Mouse (Mus musculus): ENCODE measurements around the gene Terb1.
A peak's percentile ranks its signal among the peaks of the same experiment; 100 is the strongest.

The Terb1 gene

GRCm38 (mm10) chr8:104509061-104510006, at the start of gene Terb1:
TSS of gene Terb1 (minus strand) at chr8:104509910.
- DNase-seq (ENCODE audit: low spot score in 2 of 2): peak; percentile 19 to 33

- DNase-seq (ENCODE audit: low spot score in 2 of 2): no peak
Observed at GRCm38 (mm10) chr8:104557226-104557625, 47.5 kb upstream of the Terb1 start.

GRCm38 (mm10) chr8:104555191-104555590, 45.5 kb upstream of the Terb1 start:
- no peak for DNase-seq (ENCODE audit: low spot score in 2 of 2)

- DNase-seq (ENCODE audit: low spot score in 2 of 2): no peak
Observed at GRCm38 (mm10) chr8:104543440-104544045, 33.8 kb upstream of the Terb1 start.

- DNase-seq (ENCODE audit: low spot score in 2 of 2): peak; percentile 81 to 88
Observed at GRCm38 (mm10) chr8:104542160-104542559, 32.5 kb upstream of the Terb1 start.

- DNase-seq (ENCODE audit: low spot score in 2 of 2): no peak
Observed at GRCm38 (mm10) chr8:104541515-104541880, 31.8 kb upstream of the Terb1 start.

GRCm38 (mm10) chr8:104540710-104541514, 31.2 kb upstream of the Terb1 start:
- DNase-seq (ENCODE audit: low spot score in 2 of 2): peak; percentile 48 to 51

GRCm38 (mm10) chr8:104540238-104540637, 30.5 kb upstream of the Terb1 start:
- DNase-seq (ENCODE audit: low spot score in 2 of 2): no peak

- DNase-seq (ENCODE audit: low spot score in 2 of 2): peak in 1 of 2 experiments; percentile 32
Observed at GRCm38 (mm10) chr8:104539566-104539965, 29.9 kb upstream of the Terb1 start.

GRCm38 (mm10) chr8:104538896-104539295, 29.2 kb upstream of the Terb1 start:
- no peak for DNase-seq (ENCODE audit: low spot score in 2 of 2)

- no peak for DNase-seq (ENCODE audit: low spot score in 2 of 2)
Observed at GRCm38 (mm10) chr8:104536028-104536427, 26.3 kb upstream of the Terb1 start.

GRCm38 (mm10) chr8:104535378-104535777, 25.7 kb upstream of the Terb1 start:
- DNase-seq (ENCODE audit: low spot score in 2 of 2): no peak

GRCm38 (mm10) chr8:104534779-104535141, 25.1 kb upstream of the Terb1 start:
- no peak for DNase-seq (ENCODE audit: low spot score in 2 of 2)

- peak; percentile 87 to 89 for DNase-seq (ENCODE audit: low spot score in 2 of 2)
Observed at GRCm38 (mm10) chr8:104533971-104534778, 24.5 kb upstream of the Terb1 start, which contains the start of the genes Nae1 and Car7. TSS of gene Nae1 (minus strand) at chr8:104534637. TSS of gene Car7 (plus strand) at chr8:104534689.

- no peak for DNase-seq (ENCODE audit: low spot score in 2 of 2)
Observed at GRCm38 (mm10) chr8:104533551-104533950, 23.8 kb upstream of the Terb1 start.

- no peak for DNase-seq (ENCODE audit: low spot score in 2 of 2)
Observed at GRCm38 (mm10) chr8:104529671-104530070, 20.0 kb upstream of the Terb1 start.

GRCm38 (mm10) chr8:104517872-104518271, 8.2 kb upstream of the Terb1 start:
- DNase-seq (ENCODE audit: low spot score in 2 of 2): no peak

- no peak for DNase-seq (ENCODE audit: low spot score in 2 of 2)
Observed at GRCm38 (mm10) chr8:104510134-104510533, 424 bp upstream of the Terb1 start.

- no peak for DNase-seq (ENCODE audit: low spot score in 2 of 2)
Observed at GRCm38 (mm10) chr8:104479091-104479490, 30.6 kb downstream of the Terb1 start.

GRCm38 (mm10) chr8:104472465-104472864, 37.2 kb downstream of the Terb1 start:
- DNase-seq (ENCODE audit: low spot score in 2 of 2): no peak

GRCm38 (mm10) chr8:104467463-104467862, 42.2 kb downstream of the Terb1 start:
- no peak for DNase-seq (ENCODE audit: low spot score in 2 of 2)

All from right cerebral cortex, postnatal 36 days (tissue).